Mouse (Mus musculus) layer of hippocampus, postnatal 10 days (tissue): Measurements from ENCODE around the gene Ccdc6. TPM values are rescaled to one million over a fixed set of nuclear protein-coding genes. Genes with fewer than 3 reads are reported as not detected.
"Not testable (repeated sequence)": the region's sequence is repeated elsewhere in the genome, so short reads cannot be mapped to it uniquely, and the experiment has no call there.

ENCODE experiments used
- DNase-seq, 2 experiments: peaks; one replicate each; pipeline ENCODE4 v3.0.0; 2021; ENCODE audit warnings: low spot score in 2 of 2
- total RNA-seq, 2 experiments: library from RNA; stranded (reverse); gene quantifications; 2 replicates each; pipeline ENCODE4 v1.2.3; 2021

Ccdc6 gene
- total RNA-seq, 2 experiments from 2014 or later: 68.3 to 73.0 TPM

GRCm38 (mm10) chr10:70200889-70201500, 104.1 kb downstream of the Ccdc6 start:
- no peak for DNase-seq

DNA sequence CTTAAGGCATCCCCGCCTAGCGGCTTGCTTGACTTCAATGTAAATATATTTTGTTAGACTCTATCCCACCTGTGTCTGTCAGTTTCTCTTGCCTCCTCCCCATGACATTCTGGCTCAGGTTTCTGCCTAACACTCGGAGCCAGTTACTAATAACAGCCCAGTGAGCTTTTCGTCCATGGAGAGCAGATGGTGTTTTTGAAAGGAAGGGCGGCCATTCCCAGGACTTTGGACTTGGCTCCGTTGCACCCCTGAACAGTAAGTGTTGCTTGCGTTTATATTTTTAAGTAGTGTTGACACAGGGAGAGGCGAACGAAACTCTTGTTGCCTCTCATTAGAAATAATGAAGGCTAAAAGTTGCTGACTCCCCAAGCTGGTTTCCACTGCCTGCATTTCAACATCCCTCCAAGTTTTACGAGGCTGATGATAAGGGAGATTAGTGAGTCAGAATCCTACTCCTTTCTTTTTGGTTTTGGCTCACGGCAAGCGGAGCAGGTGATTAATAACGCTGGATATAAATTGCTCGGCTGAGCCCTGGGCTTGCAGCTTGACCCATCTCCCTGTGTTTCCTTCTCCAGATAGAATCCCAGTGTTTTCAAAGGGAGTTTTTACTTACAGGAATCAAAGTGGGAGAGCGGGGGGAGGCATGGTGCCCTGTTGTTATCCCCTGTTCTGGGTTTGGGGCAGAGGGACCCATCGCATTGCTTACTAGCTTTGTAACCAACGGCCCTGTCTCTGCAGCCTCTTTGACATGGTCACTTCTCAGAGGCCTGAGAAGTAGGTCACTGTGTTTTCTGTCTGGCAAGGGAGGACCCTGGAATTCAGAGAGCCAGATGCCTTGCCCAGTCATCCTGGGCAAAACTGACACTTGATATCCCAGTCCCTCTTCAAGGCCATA, 107.8 kb downstream of the Ccdc6 start, which contains the start of gene Mrln:
Gene Mrln (plus strand): TSS at position 160 of the 895 bp plus-strand sequence.
- no peak for DNase-seq

GRCm38 (mm10) chr10:70211281-70211680, 114.4 kb downstream of the Ccdc6 start:
- DNase-seq: no peak

DNA sequence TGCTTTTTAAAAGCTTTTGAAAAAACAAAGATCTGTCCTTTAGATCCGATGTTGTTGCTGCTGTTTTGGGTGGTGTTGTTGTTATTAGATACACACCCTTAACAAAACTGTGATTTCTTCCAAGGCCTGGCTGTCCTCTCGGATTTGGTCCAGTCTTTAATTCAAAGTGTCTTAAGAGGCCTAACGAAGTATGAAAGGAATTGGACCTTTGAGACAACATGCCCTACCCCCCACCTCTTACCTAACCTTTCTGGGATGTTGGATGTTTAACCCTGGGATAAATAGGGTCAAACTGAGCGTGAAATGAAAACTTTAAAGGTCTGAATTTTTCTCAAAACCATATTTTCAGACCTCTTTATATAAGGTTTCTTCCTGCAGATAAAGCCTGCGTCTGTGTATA, 124.0 kb downstream of the Ccdc6 start:
- no peak for DNase-seq

GRCm38 (mm10) chr10:70222231-70222630, 125.3 kb downstream of the Ccdc6 start:
- DNase-seq: not testable (repeated sequence)

DNA sequence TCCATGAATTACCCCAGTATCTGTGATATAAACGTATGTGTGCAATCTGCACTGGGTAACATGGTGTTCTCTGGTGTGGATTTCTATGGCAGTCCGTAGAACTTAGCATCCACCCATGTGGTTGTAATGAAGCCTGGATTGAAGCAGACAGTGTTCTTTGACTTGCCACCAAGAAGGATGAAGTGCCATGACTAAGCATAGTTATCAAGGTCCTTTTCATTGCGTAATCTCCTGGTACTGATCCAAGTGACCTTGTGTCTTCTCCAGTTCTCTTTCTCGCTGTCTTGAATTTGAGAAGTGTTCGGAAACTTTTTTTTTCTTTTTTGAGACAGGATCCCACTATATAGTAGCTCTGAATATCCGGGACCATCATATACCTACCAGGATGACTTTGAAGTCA, 127.7 kb downstream of the Ccdc6 start:
- no peak for DNase-seq

DNA sequence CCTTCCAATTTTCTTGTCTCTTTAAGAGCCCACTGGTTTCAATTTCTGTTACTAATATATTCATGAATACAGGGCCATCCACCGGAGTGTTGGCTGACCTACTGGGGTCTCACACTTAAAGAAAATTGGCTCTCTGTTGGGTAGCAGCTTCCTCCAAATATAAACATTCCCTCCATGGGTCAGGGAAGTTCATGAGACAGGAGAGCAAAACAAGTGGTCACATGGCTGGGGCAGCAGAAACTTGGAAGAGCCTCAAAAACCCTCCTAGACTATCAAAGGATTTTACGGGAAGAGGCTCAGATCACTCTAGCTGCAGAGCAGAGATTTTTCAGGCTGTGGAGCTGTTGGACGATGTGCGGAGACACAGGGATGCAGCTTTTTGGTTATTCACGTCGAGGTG, 128.8 kb downstream of the Ccdc6 start:
- no peak for DNase-seq

GRCm38 (mm10) chr10:70226608-70227007, 129.7 kb downstream of the Ccdc6 start:
- DNase-seq: no peak

DNA sequence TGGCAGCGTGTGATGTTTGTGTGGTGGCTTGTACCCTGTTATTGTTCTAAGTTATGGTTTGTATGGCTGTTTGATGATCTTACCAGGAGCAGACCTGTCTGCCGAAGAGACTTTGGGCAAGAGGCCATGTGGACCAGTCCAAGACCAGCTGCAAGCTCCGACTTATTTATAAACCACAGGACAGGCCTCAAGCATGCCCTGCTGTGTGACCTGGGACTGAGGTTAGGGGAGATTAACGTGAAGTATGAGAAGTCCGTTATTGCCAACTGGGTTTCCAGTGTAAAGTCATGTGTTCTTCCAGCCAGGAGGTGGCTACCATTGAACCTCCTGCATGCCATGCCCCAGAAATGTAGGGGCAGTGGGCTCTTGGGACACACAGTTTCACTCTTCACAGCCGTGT, 133.4 kb downstream of the Ccdc6 start:
- DNase-seq: no peak

- DNase-seq: no peak
Measured at GRCm38 (mm10) chr10:70237936-70238335, 141.0 kb downstream of the Ccdc6 start.

Other genes with a start within 250 kb of the Ccdc6 start
- 1 to 10 TPM in 1 of 2 experiments, not detected in 1; 1.6 TPM for gene Mrln, start 107.5 kb downstream of the Ccdc6 start, total RNA-seq
- gene Slc16a9, start 148.0 kb downstream of the Ccdc6 start, total RNA-seq: 1 to 10 TPM; 3.1 to 3.7 TPM